Comparison of ENCODE assay signal across 17 mouse cellular contexts in genomic region chr7:47106949-47107348, GRCm38 (mm10). TPM values are rescaled to one million over a fixed set of nuclear protein-coding genes. Genes with fewer than 3 reads are reported as not detected.
"Had no signal": no experiment of that assay in that cellular context is flagged by ENCODE, and none has a peak within 500 bp of the region (broad histone marks: within the 10 kb centered on the region; RNA-seq: fewer than 3 reads in every experiment).

No protein-coding gene starts in this region.

- H3K4me1 ChIP-seq: liver, embryonic 13.5 days; liver, embryonic 15.5 days; midbrain, embryonic 13.5 days; midbrain, embryonic 15.5 days; neural tube, embryonic 12.5 days; stomach, embryonic 15.5 days had no signal

- H3K9me3 ChIP-seq: liver, embryonic 13.5 days; liver, embryonic 15.5 days; megakaryocyte, embryonic 14.5 days; midbrain, embryonic 13.5 days; midbrain, embryonic 15.5 days; neural tube, embryonic 12.5 days; stomach, embryonic 15.5 days had no signal

- DNase-seq: liver; liver, embryonic 13.5 days; liver, postnatal 0 days; right cerebral cortex, postnatal 14 days; thymus, adult 2 months; thymus, postnatal 25 days; thymus, postnatal 4 days had no signal

- H3K4me2 ChIP-seq: liver, embryonic 11.5 days; liver, embryonic 13.5 days; liver, embryonic 15.5 days; midbrain, embryonic 11.5 days; midbrain, embryonic 13.5 days; midbrain, embryonic 15.5 days; neural tube, embryonic 12.5 days; stomach, embryonic 15.5 days had no signal

- H3K27ac ChIP-seq: liver, embryonic 13.5 days; liver, embryonic 15.5 days; macrophage; midbrain, embryonic 13.5 days; midbrain, embryonic 15.5 days; neural tube, embryonic 12.5 days; stomach, embryonic 15.5 days; stomach, postnatal 0 days had no signal

- ATAC-seq: liver, postnatal 0 days; midbrain, embryonic 13.5 days; midbrain, embryonic 15.5 days had no signal

- H3K9ac ChIP-seq: liver, embryonic 13.5 days; liver, embryonic 15.5 days; liver, postnatal 0 days; midbrain, embryonic 13.5 days; midbrain, embryonic 15.5 days; neural tube, embryonic 12.5 days; stomach, embryonic 15.5 days had no signal

- H3K36me3 ChIP-seq: liver, embryonic 13.5 days; liver, embryonic 15.5 days; stomach, embryonic 15.5 days had no signal

- H3K27me3 ChIP-seq: liver, embryonic 13.5 days; liver, embryonic 15.5 days; midbrain, embryonic 13.5 days; midbrain, embryonic 15.5 days; neural tube, embryonic 12.5 days; stomach, embryonic 15.5 days had no signal

- H3K4me3 ChIP-seq: liver, embryonic 13.5 days; liver, embryonic 15.5 days; megakaryocyte, embryonic 14.5 days; midbrain, embryonic 13.5 days; midbrain, embryonic 15.5 days; neural tube, embryonic 12.5 days; stomach, embryonic 15.5 days had no signal

RNA-seq across cellular contexts. Expression of gene Ptpn5, which starts 26.5 kb away (rescaled TPM):
- polyA plus RNA-seq: liver, embryonic 15.5 days; liver, postnatal 0 days; macrophage had no signal
